Mouse (Mus musculus): Measurements from ENCODE around the gene Cldnd1.

DNA sequence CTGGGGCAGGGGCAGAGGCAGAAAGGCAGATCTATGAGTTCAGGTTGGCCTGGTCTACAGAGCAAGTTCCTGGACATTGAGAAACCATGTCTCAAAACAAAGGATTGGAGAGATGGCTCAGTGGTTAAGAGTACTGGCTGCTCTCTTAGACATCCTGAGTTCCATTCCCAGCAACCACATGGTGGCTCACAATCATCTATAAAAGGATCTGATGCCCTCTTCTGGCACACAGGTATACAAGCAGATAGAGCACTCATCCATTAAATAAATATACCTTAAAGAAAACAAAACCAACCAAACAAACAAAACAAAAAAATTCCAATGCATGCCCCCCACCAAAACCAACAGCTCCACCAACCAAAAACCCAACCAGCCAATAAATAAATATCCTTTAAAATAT, 43.2 kb upstream of the Cldnd1 start:
- TF ChIP-seq CTCF (IDR thresholded peaks at IDR 0.05; ENCODE audit: extremely low read depth, insufficient read depth, insufficient read length, insufficient replicate concordance) = no peak
- TF ChIP-seq POLR2A (IDR thresholded peaks at IDR 0.05; ENCODE audit: low read depth, low read length) = no peak
